Mouse (Mus musculus) erythroblast, embryonic 14.5 days (primary cell): Measurements from ENCODE around the gene Arhgap44.

Experiments used
- GATA1 ChIP-seq: IDR thresholded peaks from 2 replicates; pipeline ENCODE4 v1.6.1; 2012; ENCODE audit warnings: low read length, inconsistent platforms, mixed read lengths
- TAL1 ChIP-seq: IDR thresholded peaks from 3 replicates; pipeline ENCODE4 v1.6.1; 2012; ENCODE audit warnings: low read length, inconsistent platforms, mixed read lengths

DNA sequence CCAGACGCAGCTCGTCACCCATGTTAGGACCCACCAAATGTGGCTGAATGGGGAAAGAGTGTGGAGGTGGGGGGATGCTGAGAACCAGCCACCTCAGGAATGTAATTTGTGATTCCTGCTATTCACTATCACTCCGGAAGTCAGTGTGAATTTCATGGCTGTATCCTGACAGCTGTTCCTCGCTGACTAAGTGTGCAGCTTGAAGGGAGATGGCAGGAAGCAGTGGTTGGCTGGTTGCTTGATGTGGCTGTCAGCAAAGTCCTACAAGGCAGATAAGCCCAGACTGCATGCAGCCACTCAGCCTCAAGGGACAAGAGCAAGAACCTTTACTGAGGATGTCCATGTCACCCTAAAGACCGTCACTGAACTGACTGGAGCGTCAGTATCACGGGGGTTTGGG is 107.2 kb downstream of the Arhgap44 start:
- TF ChIP-seq TAL1 (no peak), GATA1 (no peak)
